ENCODE assay signal across 20 mouse cellular contexts in the genomic region with DNA sequence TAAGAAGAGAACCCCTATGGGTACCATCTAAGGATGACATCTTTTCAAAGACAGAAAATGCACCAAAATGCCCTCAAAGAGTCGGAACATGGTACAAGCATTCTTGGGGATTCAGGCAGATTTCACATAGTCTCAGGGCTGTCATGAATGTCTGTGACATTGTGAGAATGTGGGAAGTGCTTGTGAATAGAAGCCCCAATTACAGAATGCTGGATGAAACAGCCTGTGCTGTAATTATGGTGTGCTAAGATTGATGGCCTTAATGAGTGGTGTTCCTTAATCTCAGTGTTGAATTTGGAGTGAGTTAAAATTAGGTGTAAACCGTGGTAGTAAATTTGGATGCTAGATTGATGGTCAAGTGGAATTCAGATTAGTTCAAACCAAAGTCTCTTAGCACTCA.
"Had no signal": no experiment of that assay in that cellular context is flagged by ENCODE, and none has a peak within 500 bp of the region (broad histone marks: within the 10 kb centered on the region; RNA-seq: fewer than 3 reads in every experiment).

No protein-coding gene starts in this region.

- H3K4me3 ChIP-seq: lung, embryonic 15.5 days; megakaryocyte, embryonic 14.5 days; midbrain, embryonic 13.5 days; midbrain, embryonic 15.5 days; neural tube, embryonic 12.5 days; stomach, embryonic 15.5 days had no signal

- DNase-seq: liver, postnatal 0 days; lung, adult 2 months; lung, postnatal 14 days; lung, postnatal 36 days; right cerebral cortex, postnatal 25 days; right cerebral cortex, postnatal 4 days; spleen, adult 18-20 months; thymus, adult 2 months; thymus, postnatal 25 days; thymus, postnatal 4 days had no signal

- H3K27me3 ChIP-seq: lung, embryonic 15.5 days; megakaryocyte, embryonic 14.5 days; midbrain, embryonic 13.5 days; midbrain, embryonic 15.5 days; neural tube, embryonic 12.5 days; stomach, embryonic 15.5 days had no signal

- ATAC-seq: liver, postnatal 0 days; lung, postnatal 0 days; midbrain, embryonic 13.5 days; midbrain, embryonic 15.5 days had no signal

- H3K36me3 ChIP-seq: lung, embryonic 15.5 days; midbrain, embryonic 13.5 days; midbrain, embryonic 15.5 days; neural tube, embryonic 12.5 days; stomach, embryonic 15.5 days had no signal

- H3K9me3 ChIP-seq: lung, embryonic 15.5 days; megakaryocyte, embryonic 14.5 days; midbrain, embryonic 13.5 days; midbrain, embryonic 15.5 days; neural tube, embryonic 12.5 days; stomach, embryonic 15.5 days had no signal

- H3K4me2 ChIP-seq: lung, embryonic 15.5 days; midbrain, embryonic 11.5 days; midbrain, embryonic 13.5 days; midbrain, embryonic 15.5 days; neural tube, embryonic 12.5 days; stomach, embryonic 15.5 days had no signal

- H3K9ac ChIP-seq: liver, postnatal 0 days; lung, embryonic 15.5 days; midbrain, embryonic 13.5 days; midbrain, embryonic 15.5 days; neural tube, embryonic 12.5 days; stomach, embryonic 15.5 days had no signal

- H3K27ac ChIP-seq: lung, embryonic 15.5 days; macrophage; midbrain, embryonic 13.5 days; midbrain, embryonic 15.5 days; neural tube, embryonic 12.5 days; stomach, embryonic 15.5 days; stomach, postnatal 0 days had no signal

- H3K4me1 ChIP-seq: lung, embryonic 15.5 days; megakaryocyte, embryonic 14.5 days; midbrain, embryonic 13.5 days; midbrain, embryonic 15.5 days; neural tube, embryonic 12.5 days; stomach, embryonic 15.5 days had no signal
